Mouse (Mus musculus) hindbrain, embryonic 11.5 days (tissue): ENCODE results near the gene Magea8. TPM values are rescaled to one million over a fixed set of nuclear protein-coding genes. Genes with fewer than 3 reads are reported as not detected.
"Not testable (repeated sequence)": the region's sequence is repeated elsewhere in the genome, so short reads cannot be mapped to it uniquely, and the experiment has no call there.

Experiments used
- ATAC-seq: fragments of 200-750 bp; cut with Nextera tagmentation; 2 replicates; pipeline ENCODE4 v1.8.0; 2017; ENCODE audit warnings: mild to moderate bottlenecking, moderate TSS enrichment, moderate library complexity; ENCODE audit not compliant: low FRiP score
- DNase-seq: peaks from one replicate; pipeline ENCODE4 v3.0.0-alpha.2; 2015; ENCODE audit warnings: low spot score
- H3K27ac ChIP-seq: fragments of 300-500 bp; sonication (generic); 2 replicates; pipeline ENCODE4 v1.5.1; 2014; ENCODE audit warnings: mild to moderate bottlenecking, low read depth, low read length
- H3K27me3 ChIP-seq: fragments of 300-500 bp; sonication (generic); 2 replicates; pipeline ENCODE4 v1.6.1; 2014; ENCODE audit warnings: mild to moderate bottlenecking, low read length, moderate library complexity, mixed read lengths; ENCODE audit not compliant: control insufficient read depth, insufficient read depth
- H3K36me3 ChIP-seq: fragments of 300-500 bp; sonication (generic); 2 replicates; pipeline ENCODE4 v1.6.1; 2014; ENCODE audit warnings: mild to moderate bottlenecking, low read length, moderate library complexity, mixed read lengths; ENCODE audit not compliant: control insufficient read depth, insufficient read depth
- H3K4me1 ChIP-seq: fragments of 300-500 bp; sonication (generic); replicated peaks from 2 replicates; pipeline ENCODE4 v1.6.1; 2014; ENCODE audit warnings: low read length, mixed read lengths; ENCODE audit not compliant: control insufficient read depth, insufficient read depth
- H3K4me2 ChIP-seq: fragments of 300-500 bp; sonication (generic); replicated peaks from 2 replicates; pipeline ENCODE4 v1.6.1; 2014; ENCODE audit warnings: mild to moderate bottlenecking, low read depth, low read length
- H3K4me3 ChIP-seq: fragments of 300-500 bp; sonication (generic); 2 replicates; pipeline ENCODE4 v1.5.1; 2014; ENCODE audit warnings: low read depth, low read length
- H3K9ac ChIP-seq: fragments of 300-500 bp; sonication (generic); 2 replicates; pipeline ENCODE4 v1.6.1; 2014; ENCODE audit warnings: low read depth, low read length
- H3K9me3 ChIP-seq: fragments of 300-500 bp; sonication (generic); 2 replicates; pipeline ENCODE4 v1.6.1; 2016; ENCODE audit warnings: low read length; ENCODE audit not compliant: control insufficient read depth
- WGBS: fragments of 180-500 bp; shearing (Covaris S2); extraction: QIAGEN DNeasy Blood & Tissue Kit; methylation state at CpG from one replicate; pipeline ENCODE4 v1.1.7; 2014; 5-methylcytosine and 5-hydroxymethylcytosine counted together
- polyA plus RNA-seq: library from polyadenylated mRNA; unstranded; fragments of >200 nt; fragmentation: Nextera tagmentation; extraction: Ambion mirVana; gene quantifications from 2 replicates; pipeline ENCODE4 v1.2.1, GENCODE M21; 2014

Gene Magea8
- polyA plus RNA-seq = not detected in 2 replicates

DNA sequence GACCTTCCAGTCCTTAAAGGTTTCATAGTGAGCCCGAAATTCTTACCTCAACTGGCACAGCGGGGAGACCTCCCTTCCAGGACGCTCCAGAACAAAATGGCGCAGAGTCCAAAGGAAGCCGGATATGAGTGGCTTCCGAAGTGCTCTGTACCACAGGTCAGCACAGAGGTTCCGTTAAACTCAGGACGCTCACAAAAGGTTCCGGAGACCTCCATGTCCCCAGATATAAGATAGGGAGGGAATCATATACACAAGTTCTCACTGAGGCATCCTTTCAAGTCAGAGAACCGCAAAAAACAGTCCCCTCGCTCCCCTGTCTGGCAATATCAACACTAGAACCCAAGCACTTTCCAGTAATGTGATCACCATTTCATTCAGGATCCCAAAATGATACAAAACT is at the start of gene Magea8:
Gene Magea8, minus strand, starts transcription at position 101 of the 400 bp plus-strand sequence.
- not testable (repeated sequence) for H3K9ac ChIP-seq, DNase-seq, H3K4me3 ChIP-seq, H3K9me3 ChIP-seq, H3K27ac ChIP-seq, H3K36me3 ChIP-seq, H3K4me2 ChIP-seq, H3K4me1 ChIP-seq, ATAC-seq, H3K27me3 ChIP-seq
- 88% methylated on average over 8 of the region's 11 CpGs for WGBS

DNA sequence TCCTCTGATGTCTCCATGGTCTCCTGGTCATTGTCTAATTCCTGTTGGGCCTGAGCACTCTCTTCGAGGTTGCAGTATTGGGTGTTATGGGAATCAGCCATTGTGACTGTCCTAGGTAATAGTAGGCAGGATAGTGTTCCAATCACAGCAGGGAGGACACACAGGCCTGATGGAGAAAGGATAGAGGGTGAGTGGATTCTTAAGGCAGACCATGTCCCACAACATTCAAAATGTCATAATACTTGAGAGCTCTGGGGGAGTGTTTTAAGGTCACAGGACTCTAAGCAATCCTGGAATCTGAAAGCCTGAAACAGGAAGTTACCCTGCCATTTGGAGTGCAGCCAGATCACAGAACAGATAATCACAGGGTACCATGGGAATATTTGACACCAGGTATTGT is 46.2 kb downstream of the Magea8 start, which contains the start of gene Magea3:
Gene Magea3, minus strand, starts transcription at position 101 of the 400 bp plus-strand sequence.
- ATAC-seq, H3K4me2 ChIP-seq, H3K9ac ChIP-seq, H3K4me3 ChIP-seq, DNase-seq, H3K9me3 ChIP-seq, H3K27ac ChIP-seq, H3K4me1 ChIP-seq, H3K36me3 ChIP-seq, H3K27me3 ChIP-seq: not testable (repeated sequence)
- whole genome bisulfite sequencing = 75% methylated on average over 1 of the region's 1 CpGs

- WGBS = 79% methylated on average over 1 of the region's 1 CpGs
- H3K36me3 ChIP-seq, H3K4me3 ChIP-seq, H3K4me2 ChIP-seq, H3K4me1 ChIP-seq, DNase-seq, H3K9ac ChIP-seq, H3K9me3 ChIP-seq, H3K27ac ChIP-seq, ATAC-seq, H3K27me3 ChIP-seq: not testable (repeated sequence)
These were observed 59.8 kb downstream of the Magea8 start, which contains the start of gene Magea6 for GRCm38 (mm10) chrX:154935887-154936286. Magea6 (minus strand) TSS chrX:154935987.

Other genes with a start within 250 kb of the Magea8 start
- gene Cldn34b1, start 105.6 kb downstream of the Magea8 start, polyA plus RNA-seq = not detected in 2 replicates
- not detected in 2 replicates for gene Magea6, start 59.9 kb downstream of the Magea8 start, polyA plus RNA-seq
- not detected in 2 replicates for gene Magea3, start 46.3 kb downstream of the Magea8 start, polyA plus RNA-seq
- not detected in 2 replicates for gene Magea5, start 67.3 kb upstream of the Magea8 start, polyA plus RNA-seq
- gene Magea1, start 93.9 kb upstream of the Magea8 start, polyA plus RNA-seq = not detected in 2 replicates
- not detected in 2 replicates for gene Magea2, start 97.8 kb upstream of the Magea8 start, polyA plus RNA-seq
- not detected in 2 replicates for gene Cldn34b2, start 132.6 kb upstream of the Magea8 start, polyA plus RNA-seq
- gene Sat1, start 220.6 kb upstream of the Magea8 start, polyA plus RNA-seq = 84.2 and 87.3 TPM in 2 replicates